Mouse (Mus musculus): ENCODE measurements around the gene Ap5z1.

The Ap5z1 gene

DNA sequence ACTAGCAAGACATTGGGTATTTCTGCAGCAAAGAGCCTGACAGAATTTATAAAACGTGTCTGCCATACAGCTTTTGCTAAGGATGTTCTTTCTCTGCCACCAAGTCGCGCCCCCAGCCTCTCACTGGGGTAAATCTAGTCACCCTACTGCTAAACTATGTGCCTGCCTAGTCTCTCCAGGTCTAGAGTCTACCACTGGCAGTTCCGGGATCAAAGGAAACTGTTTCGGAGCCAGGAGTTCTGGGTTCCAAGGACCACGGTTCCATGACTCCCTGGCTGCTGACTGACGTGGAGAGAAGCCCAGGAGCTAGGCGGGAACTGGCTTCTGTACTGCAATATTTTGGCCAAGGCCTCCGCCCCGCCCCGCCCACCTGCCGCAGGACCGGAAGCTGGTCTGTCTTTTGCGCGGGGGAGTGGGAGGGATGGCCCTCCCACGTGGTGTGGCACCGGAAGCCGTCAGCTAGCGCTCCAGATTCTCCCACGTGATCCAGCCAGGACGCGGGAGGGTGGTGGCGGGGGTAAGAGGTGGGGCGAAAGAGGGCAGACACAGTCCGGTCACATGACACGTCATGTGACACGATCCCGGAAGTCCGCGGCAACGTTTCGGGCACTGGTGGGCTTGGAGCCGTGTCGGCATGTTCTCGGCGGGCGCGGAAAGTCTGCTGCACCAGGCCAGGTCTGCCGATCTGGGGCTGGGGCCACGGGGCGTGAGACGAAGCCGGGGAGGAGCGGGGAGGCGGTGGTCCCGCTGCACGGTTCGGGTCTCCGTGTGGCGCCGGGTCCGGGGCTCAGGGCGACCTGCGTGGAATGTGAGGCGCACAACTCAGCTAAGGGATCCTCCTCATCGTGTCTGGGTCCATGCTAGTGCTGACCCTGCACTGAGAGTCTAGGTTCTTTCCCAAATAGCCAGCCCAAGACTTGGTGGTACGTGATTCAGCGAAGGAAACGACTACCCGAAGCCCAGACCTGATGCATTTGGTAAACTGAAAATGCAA, at the start of gene Ap5z1:
Gene Ap5z1 (plus strand): TSS at position 484 of the 994 bp plus-strand sequence.
- DNase-seq (ENCODE audit: low spot score), result peak; percentile 98

DNA sequence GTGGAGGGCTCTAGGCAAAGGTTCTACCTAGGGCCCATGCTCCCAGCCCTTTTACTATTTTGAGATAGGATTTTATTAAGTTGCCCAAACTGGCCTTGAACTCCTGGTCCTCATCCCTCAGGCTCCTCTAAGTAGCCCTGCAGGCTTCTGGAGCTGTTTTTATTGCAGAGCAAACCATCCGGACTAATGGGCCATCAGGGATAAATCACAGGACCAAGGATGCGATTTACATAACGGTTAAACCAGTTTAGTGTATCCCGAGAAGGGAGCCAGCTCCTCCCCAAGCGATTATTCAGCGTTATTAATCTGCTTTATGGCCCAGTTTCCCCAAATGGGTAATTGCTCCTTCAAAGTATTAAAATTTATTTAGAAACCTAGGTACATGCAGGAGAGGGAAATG, 48.3 kb upstream of the Ap5z1 start:
- no peak for DNase-seq (ENCODE audit: low spot score)

DNA sequence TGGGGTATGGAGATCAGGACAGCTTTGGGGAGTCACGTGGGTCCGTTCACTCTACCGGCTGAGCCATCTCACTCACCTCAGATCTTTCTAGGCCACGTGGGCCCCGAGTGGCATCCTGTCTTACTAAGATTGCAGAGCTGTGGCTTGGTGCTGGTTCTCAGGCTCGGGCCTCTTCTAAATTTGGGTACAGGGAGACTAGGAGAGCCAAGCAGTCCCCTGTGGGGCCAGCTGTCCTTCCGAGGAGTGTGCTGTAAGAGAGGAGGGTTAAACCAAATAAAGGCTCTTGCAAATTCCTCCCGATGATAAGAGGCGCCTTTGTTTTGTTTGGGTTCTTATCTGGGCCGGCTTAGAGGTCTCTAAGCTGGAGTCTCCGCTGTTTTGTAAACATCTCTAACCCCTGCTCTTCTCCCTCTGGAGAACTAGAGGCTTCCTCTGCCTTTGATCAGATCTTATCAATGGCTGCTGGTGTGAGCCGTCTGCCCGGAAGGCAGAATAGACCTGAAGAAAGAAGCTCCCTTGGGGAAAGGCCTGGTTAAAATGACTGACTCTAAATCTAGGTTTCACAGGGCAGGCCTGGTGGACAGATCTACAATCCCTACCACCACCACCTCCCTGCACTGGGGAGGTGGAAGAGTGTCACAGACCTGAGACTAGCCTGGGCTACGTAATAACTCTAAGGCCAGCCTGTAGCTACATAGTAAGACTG, 47.5 kb upstream of the Ap5z1 start:
- DNase-seq (ENCODE audit: low spot score), result no peak

DNA sequence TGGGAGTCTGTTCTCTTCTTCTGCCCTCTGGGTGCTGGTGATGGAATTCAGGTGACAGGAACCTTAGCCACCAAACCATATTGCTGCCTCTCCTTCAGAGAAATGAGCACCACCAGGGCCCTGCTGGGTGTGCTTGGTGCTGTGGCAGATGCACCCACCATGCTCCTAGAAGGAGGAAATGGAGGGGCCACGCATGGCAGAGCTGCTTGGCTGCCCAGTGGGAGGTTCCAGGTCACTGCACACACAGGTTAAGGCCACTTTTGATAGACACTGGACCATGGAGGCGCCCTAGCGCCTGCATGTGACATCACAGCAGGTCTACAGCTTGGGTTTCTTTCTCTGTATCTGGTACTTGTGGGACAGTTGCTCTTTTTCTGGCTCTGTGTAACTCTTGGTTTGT, 46.6 kb upstream of the Ap5z1 start:
- no peak for DNase-seq (ENCODE audit: low spot score)

DNA sequence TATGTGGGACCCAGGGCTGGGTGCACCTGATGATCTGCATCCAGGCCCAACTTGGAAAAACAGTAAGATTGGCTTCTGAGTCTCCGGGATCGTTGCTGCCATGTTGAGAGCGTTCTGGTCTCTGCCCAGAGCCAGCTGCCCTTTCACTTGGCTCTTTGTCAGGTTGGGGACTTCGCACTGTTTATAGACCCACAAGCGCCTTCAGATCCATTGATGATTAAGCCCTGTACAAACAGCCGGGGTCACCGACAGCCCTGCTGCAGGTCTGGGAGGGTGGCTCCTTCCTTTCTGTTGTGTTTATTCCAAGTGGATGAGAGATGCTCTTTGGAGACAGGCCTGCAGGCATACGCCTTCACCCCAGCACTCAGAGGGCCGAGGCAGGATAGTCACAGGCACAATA, 45.9 kb upstream of the Ap5z1 start:
- DNase-seq (ENCODE audit: low spot score), result no peak

DNA sequence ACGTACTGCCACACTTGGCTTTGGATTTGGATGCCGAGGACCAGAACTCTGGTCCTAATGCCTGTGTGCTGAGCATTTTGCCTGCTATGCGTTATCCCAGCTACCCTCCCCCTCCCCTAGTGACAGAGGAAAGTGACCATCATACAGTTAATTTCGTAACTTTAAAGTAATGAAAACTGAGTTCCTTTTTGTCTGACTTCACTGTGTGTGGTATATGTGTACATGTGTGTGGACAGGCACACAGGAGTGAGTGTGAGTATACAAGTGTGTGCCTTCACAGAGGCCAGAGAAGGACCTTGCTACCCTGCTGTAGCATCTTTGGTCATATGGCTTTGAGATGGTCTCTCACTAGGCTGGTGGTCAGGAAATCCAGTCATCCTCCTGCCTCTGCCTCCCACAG, 45.3 kb upstream of the Ap5z1 start:
- DNase-seq (ENCODE audit: low spot score), result no peak

DNA sequence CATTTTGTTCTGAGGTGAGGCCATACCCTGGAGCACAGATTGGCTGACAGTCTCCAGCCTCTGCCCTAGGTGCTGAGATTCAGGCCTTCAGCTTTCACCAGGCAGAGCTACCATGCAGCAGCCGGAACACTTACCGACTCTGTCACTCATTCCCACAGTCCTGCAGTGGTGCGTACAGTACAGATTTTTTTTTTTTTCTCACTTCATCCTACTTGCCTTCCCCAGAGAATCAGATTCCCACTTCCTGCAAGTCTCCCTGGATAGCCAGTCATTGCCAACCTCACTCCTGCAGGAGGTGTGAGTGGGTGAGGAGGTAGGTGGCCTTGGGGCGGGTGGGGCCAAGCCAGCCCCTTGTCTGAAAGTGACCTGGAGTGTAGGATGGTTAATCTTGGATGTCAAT, 43.4 kb upstream of the Ap5z1 start:
- no peak for DNase-seq (ENCODE audit: low spot score)

DNA sequence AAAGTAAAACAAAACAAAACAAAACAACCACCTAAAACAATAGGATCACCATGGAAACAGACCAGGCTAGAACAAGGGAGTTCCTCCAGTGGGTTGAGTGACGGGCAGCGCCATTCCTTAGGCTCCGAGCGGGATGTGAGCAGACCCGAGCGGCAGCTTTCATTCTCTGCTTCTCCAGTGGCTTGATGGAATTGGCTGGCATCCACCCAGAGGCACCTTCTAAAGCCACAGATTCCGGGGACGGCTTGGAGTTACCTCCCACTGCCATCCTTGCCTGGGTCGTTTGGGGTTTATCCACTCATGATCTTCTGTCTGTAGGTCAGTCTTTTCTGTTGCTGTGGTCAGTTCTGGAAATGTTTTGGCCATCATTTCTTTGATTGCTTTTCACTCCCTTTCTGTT, 42.8 kb upstream of the Ap5z1 start:
- DNase-seq (ENCODE audit: low spot score), result no peak

DNA sequence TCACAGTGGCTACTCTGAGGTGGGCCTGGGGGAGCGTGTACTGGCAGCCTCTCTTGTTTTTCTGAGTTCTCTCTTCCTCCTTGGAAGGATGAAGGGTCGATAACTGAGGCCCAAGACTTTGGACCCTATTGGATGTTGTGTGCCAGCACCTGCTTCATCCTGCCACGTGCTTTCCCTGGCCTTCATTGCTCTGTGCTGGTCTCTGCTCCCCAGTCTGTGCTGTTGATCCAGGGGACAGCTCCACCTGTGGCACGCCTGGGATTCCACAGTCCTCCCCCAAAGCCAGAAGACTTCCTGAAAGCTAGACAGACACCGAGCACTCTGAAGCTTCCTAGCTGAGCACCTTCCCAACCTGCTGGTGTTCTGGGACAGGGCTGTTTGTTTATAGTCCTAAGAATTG, 41.9 kb upstream of the Ap5z1 start:
- DNase-seq (ENCODE audit: low spot score), result no peak

DNA sequence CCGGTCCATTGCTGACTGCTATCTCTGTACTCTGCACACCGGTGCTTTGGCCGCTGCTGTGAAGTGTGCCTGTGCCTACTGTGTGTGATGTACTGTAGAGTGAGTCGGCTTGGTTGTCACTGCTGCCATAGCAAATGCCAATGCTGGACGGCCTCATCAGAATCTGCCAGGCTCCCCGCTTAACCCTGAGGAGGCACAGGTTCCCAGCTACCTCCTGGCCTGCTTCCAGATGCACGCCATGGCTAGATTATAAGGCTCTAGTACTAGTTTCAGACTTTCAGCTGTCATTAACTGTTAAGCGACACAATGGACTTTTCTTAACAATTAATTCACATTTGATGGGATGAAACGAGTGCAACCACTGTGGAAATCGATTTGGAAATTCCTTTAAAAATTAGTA, 40.6 kb upstream of the Ap5z1 start:
- no peak for DNase-seq (ENCODE audit: low spot score)

DNA sequence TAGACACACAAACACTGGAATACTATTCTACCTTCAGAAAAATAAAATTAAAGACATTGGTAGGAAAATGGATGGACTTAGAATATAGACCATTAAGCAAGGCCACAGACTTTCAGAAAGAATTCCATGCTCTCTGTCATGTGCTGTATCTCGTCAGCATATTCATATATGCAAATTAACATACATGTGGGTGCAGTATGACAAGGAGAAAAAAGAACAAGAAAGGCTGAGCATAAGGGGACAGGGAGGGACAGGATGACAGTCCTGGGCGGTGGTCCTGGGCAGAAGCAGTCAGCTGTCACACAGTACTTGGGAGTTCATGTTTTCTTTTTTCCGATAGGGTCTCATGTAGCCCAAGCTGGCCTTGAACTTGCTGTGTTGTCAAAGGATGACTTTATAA, 40.0 kb upstream of the Ap5z1 start:
- DNase-seq (ENCODE audit: low spot score), result no peak

DNA sequence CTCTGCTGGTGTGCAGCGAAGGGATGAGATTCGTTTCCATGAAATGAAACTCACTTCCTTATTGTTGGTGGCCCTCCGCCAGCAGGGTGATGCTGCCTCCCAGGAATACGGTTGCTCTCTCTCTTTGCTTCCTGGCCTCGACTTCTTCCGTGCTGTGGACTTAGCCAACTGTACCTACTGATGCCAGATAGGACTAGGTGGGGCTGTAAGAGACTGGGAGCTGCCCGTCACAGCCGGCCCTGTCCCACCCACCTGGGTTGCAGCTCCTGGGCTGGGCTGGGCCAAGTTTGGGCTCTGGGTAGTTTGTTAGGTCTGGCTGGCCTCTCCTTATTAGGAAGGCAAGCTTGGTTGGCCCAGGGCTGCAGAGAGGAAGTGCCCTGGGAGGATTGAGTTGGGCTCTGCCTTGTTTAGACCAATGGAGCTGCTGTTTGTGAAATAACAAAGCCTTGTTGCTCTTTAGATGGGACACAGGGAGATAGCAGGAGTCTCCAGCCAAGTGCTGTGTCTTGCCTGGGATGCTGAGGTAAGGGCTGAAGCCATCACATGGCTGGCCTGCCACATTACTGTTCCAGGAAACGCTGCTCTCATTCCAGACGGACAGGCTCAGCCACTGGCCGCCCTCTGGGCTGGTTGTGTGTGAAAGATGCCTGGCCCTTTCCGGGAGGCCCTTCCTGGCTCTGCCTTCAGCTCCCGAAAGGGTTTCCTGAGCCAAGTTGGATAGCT, 39.0 kb upstream of the Ap5z1 start:
- peak; percentile 95 for DNase-seq (ENCODE audit: low spot score)

DNA sequence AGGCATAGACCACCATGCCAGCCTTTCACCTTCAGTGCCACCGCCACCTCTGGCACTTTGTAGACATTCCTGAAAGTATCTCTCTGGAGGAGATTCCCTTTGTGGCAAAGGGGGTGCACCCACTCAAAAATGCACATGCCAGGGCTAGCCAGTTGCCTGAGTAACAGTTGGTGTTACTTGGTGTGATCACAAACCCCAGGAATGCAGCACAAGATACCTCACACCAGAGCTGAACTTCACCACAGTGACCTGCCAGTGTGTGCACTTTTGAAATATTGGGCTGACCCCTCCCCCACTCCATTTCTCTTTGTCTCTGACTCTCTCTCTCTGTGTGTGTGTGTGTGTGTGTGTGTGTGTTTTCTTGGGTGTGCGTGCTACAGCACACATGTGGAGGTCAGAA, 37.3 kb upstream of the Ap5z1 start:
- peak; percentile 66 for DNase-seq (ENCODE audit: low spot score)

DNA sequence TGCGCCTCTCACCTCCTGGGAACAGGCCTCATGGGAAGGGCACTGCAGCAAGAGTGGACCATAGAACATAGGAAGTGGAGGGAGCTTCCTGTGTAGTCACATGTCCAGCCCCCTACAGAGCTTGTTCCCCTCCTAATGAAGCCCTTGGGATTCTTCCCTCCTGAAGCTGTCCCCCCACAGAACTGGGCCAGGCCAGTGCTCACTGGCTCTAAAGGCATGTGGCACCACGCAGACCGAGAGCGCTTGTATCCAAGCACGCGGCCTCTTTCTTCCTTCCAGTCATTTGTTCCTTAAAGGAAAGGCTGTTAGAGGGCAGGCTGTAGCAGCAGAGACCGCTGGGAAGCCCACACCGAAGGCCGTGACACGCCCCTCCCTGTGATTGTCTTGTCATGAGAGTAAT, 35.9 kb upstream of the Ap5z1 start:
- peak; percentile 58 for DNase-seq (ENCODE audit: low spot score)

DNA sequence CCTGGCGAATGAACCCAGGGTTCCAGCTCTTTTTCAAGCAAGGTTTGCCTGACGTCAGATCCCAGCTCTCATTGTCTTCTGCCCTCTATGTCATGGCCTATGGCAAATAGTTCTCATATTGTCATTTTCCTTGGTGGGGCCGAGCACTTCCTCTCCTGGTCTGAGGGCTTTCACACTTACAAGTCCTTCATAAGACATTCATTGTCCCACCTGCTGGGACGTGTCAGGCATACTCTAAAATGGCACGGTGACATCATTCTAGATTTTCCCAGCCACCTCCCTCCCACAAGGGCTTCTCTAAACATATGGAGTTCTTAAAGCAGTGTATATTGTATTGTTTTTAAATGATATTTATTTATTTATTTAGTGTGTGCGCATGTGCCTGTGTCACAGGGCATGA, 35.1 kb upstream of the Ap5z1 start:
- DNase-seq (ENCODE audit: low spot score), result no peak

DNA sequence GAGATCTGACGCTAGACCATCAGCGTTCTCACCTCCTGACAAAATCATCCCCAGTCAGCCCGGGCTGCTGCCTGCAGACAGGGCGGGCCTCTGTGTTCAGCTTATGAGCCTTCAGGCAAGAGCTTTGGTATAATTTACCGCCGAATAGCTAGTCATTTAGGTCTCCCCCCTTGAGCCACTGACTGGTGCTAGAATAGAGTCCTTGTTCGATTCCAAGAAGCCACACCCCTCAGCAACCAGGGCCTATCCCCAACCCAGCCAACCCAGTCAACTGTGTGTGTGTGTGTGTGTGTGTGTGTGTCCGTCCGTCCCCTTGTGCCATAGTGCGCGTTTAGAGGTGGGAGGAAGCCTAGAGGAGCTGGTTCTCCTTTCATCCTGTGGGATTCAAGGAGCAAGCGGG, 32.7 kb upstream of the Ap5z1 start:
- no peak for DNase-seq (ENCODE audit: low spot score)

DNA sequence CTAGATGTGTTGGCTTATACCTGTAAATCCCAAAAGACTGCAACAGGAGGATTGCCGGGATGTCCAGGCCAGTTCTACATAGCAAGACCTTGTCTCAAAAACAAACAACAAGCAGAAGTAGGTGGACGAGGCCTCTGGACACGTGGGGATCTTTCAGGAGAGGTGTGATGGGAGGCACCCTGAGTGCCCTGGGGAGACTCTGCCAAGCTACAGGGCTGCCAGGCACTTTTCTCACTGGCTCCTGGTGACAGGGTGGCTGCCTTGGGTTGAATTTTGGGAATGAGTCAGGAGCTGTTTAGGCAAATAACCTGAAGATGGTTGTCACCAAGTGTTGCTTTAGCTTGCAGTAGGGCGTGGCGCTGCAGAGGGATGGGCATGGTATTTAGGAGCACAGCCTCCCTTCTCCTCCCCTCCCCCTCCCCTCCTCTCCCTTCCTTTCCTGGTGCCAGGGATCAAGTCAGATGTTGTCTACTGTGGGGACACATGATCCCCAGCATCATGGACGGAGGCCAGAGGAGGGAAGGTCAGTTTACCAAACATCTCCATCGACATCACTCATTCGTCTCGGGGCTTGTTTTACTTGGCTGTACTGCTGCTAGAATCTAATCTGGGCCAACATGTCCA, 31.8 kb upstream of the Ap5z1 start:
- DNase-seq (ENCODE audit: low spot score), result peak; percentile 82

DNA sequence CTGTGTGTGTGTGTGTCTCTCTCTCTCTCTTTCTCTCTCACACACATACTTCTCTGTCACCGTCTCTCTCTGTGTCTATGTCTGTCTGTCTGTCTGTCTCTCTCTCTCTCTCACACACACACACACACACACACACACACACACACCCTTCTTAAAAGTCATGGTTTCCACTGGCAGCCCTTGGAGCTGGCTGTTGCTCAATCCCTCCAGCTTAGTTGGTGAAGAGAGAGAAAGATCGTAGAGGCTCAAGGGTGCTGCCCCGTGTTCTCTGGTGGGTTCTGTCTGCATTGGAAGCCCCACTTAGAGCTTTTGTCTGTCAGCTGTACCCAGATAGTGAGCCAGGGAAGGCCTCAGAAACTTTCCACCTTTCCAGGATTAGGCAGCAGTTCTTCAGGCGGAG, 31.0 kb upstream of the Ap5z1 start:
- DNase-seq (ENCODE audit: low spot score), result peak; percentile 61

DNA sequence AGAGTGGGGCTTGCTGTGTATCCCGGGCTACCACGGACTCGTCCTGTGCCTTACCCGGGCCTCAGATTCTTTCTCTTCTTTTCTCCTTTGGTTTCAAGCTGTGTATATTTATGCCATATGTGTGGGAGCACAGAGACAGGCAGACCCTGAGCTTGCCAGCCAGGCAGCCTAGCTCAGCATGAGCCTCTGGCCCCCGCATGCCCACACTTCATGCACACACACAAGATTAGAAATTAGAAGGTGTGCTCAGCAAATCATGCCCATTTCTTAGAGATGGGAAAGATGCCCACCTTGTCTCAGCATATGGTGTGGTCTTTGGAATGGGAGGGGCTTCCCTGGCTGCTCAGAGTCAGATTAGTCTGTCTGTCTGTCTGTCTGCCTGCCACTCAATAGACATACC, 29.7 kb upstream of the Ap5z1 start:
- DNase-seq (ENCODE audit: low spot score), result no peak

DNA sequence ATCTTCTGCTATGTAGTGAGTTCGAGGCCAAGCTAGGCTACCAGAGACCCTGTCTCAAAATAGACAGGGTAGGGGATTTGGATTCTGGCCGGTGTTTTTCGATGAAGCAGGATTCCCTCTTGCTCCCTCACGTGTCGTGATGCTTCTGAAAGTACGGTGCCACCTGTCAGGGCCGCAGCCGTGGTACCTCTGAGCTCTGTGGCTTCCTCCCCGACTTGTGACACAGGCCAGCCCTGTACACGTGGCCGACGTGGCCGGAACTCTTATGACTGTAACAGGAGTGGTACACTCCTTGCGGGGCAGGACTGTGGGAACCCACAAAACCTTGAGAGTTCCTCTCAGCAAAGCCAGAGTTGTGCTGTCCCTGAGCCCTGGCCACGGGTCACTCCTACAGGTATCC, 28.0 kb upstream of the Ap5z1 start:
- no peak for DNase-seq (ENCODE audit: low spot score)

DNA sequence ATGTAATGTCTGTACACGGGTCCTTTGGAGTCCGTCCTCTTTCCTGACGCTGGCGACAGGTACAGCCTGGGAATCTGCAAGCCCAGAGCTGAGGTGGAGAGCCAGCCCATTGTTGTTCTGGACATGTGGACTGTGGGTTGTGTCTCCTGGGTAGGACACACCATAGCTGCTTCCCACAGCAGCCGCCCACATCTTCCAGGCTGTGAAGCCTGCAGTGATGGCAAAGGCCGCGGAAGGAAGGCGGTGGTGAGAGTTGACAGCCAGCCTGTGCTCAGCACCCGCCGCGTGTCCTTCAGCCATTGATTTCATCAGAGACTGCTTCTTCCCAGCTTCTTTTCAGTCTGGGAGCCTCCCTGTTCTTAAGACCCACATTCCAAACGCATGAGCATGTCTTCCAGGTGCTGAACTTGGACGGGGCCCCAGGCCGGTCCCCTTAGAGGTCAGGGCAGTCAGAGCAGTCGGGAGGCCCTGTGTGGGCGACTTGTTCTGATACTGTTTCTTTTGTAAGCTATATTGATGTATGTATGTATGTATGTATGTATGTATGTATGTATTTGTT, 25.3 kb upstream of the Ap5z1 start:
- no peak for DNase-seq (ENCODE audit: low spot score)

DNA sequence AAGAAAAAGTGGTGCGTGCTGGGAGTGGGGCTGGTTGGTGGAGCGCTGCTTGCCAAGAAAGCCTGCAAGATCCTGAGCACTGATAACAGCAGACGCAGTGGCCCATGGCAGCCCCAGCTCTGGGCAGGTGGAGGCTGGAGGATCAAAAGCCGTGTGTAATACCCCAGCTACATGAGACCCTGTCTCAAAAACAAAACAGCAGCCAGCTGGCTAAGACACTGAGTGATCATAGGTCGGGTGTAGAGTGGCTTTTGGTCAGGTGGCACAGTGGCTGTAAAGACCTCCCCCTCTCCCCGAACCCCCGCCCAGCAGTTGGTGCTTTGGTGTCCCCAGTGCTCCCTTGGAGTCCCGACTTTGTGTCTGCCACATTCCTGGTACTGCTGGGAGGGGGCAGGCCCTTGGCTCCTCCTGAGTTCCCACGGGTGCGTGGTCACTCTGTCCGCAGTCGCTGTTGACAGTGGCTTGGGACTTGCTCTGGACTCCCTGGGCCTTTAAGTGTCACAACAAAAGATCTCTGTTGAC, 23.8 kb upstream of the Ap5z1 start:
- no peak for DNase-seq (ENCODE audit: low spot score)
